Mouse (Mus musculus) kidney, postnatal 0 days (tissue): ENCODE measurements around the gene Mme. TPM values are rescaled to one million over a fixed set of nuclear protein-coding genes. Genes with fewer than 3 reads are reported as not detected.

Experiments
- ATAC-seq: fragments of 200-750 bp; cut with Nextera tagmentation; replicated peaks from 2 replicates; pipeline ENCODE4 v1.8.0; 2017; ENCODE audit warnings: low read depth, moderate number of reproducible peaks, moderate TSS enrichment, moderate library complexity; ENCODE audit not compliant: low FRiP score
- DNase-seq: peaks from one replicate; pipeline ENCODE4 v3.0.0-alpha.2; 2016; ENCODE audit warnings: low spot score
- H3K27ac ChIP-seq: fragments of 300-500 bp; sonication (generic); 2 replicates; pipeline ENCODE4 v1.5.1; 2014; ENCODE audit warnings: mild to moderate bottlenecking
- H3K27me3 ChIP-seq: fragments of 300-500 bp; sonication (generic); 2 replicates; pipeline ENCODE4 v1.6.1; 2014; ENCODE audit warnings: low read length, mixed read lengths; ENCODE audit not compliant: insufficient read depth
- H3K36me3 ChIP-seq: fragments of 300-500 bp; sonication (generic); 2 replicates; pipeline ENCODE4 v1.6.1; 2014; ENCODE audit warnings: low read length, mixed read lengths; ENCODE audit not compliant: insufficient read depth
- H3K4me1 ChIP-seq: fragments of 300-500 bp; sonication (generic); replicated peaks from 2 replicates; pipeline ENCODE4 v1.6.1; 2014; ENCODE audit warnings: antibody characterized with exemption, low read length, mixed read lengths; ENCODE audit not compliant: insufficient read depth
- H3K4me2 ChIP-seq: fragments of 300-500 bp; sonication (generic); 2 replicates; pipeline ENCODE4 v1.6.1; 2014; ENCODE audit warnings: mild to moderate bottlenecking, low read length, moderate library complexity, mixed read lengths
- H3K4me3 ChIP-seq: fragments of 300-500 bp; sonication (generic); replicated peaks from 2 replicates; pipeline ENCODE4 v1.5.1; 2014; ENCODE audit warnings: low read depth, low read length
- H3K9ac ChIP-seq: fragments of 300-500 bp; sonication (generic); 2 replicates; pipeline ENCODE4 v1.6.1; 2014; ENCODE audit warnings: low read depth, low read length
- H3K9me3 ChIP-seq: fragments of 300-500 bp; sonication (generic); replicated peaks from 2 replicates; pipeline ENCODE4 v1.6.1; 2016; ENCODE audit warnings: low read length, inconsistent platforms, mixed read lengths
- CTCF ChIP-seq: IDR thresholded peaks from 2 replicates; pipeline ENCODE4 v1.5.1; 2016; ENCODE audit warnings: antibody characterized with exemption, low read depth, mild to moderate bottlenecking, moderate library complexity
- WGBS: fragments of 180-500 bp; shearing (Covaris S2); extraction: QIAGEN DNeasy Blood & Tissue Kit; methylation state at CpG from one replicate; pipeline ENCODE4 v1.1.7; 2014; 5-methylcytosine and 5-hydroxymethylcytosine counted together
- polyA plus RNA-seq: library from polyadenylated mRNA; unstranded; fragments of >200 nt; fragmentation: Nextera tagmentation; extraction: Ambion mirVana; gene quantifications from 2 replicates; pipeline ENCODE4 v1.2.1, GENCODE M21; 2015

Mme gene
- 64.2 and 66.4 TPM in 2 replicates for polyA plus RNA-seq

GRCm38 (mm10) chr3:63241099-63241587 is at the start of gene Mme:
Gene Mme (plus strand): TSS chr3:63241537.
- H3K4me2 ChIP-seq = no peak within 1 kb of the TSS
- H3K27me3 ChIP-seq = no peaks in the 10 kb centered on the region
- H3K36me3 ChIP-seq = no peaks in the 10 kb centered on the region
- no peak within 1 kb of the TSS for H3K4me3 ChIP-seq
- no peaks in the 10 kb centered on the region for H3K4me1 ChIP-seq
- no peaks in the 10 kb centered on the region for H3K9me3 ChIP-seq
- DNase-seq (no peak), ATAC-seq (no peak)
- no peak within 1 kb of the TSS for H3K9ac ChIP-seq
- no peak for TF ChIP-seq CTCF
- H3K27ac ChIP-seq = no peak within 1 kb of the TSS
- 75% methylated on average over 7 of the region's 7 CpGs for WGBS

DNA sequence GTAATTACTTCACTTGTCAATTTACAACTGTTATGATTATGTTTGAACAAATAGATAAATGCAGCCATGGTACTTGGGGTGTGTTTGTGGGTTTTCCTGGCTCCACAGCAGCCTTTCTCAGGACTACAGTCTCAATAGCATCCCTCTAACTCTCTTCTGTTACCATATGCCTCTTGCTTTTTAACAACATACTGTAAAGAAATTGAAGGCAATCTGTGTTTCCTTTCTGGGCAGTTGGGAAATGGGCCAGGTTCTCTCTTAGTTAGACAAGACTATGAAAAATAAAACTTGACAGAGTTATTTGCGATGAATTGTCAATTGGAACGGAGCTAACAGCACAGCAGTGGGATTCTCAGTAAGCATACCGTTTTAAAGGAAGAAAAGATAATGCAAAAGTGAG is 44.8 kb upstream of the Mme start:
- H3K4me1 ChIP-seq = no peaks in the 10 kb centered on the region
- WGBS = 60% methylated on average over 3 of the region's 3 CpGs
- H3K4me3 ChIP-seq = no peak overlapping the region
- no peaks in the 10 kb centered on the region for H3K27me3 ChIP-seq
- H3K4me2 ChIP-seq = no peak overlapping the region
- H3K9ac ChIP-seq = no peak overlapping the region
- H3K9me3 ChIP-seq = no peaks in the 10 kb centered on the region
- no peak overlapping the region for H3K27ac ChIP-seq
- DNase-seq = no peak
- no peak for TF ChIP-seq CTCF
- no peak for ATAC-seq
- no peaks in the 10 kb centered on the region for H3K36me3 ChIP-seq

DNA sequence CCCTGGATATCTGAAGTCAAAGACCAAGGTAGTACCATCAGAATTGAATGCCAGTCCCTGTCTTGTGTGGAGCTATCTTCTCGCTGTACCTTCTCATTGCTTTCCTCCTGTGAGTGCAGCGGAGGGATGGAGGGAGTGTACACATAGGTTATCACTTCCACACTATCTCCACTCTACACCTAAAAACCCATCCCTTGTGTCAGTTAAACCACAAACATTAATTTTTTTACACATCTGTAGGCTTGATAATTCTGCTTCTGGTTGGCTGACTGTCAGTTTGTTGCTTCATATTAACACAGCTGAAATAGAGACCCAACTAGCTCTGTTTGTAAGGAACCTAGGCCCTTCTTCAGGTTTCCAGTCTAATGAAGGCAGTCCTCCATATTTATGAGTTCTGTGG is 43.3 kb upstream of the Mme start:
- WGBS = 98% methylated on average over 2 of the region's 2 CpGs
- H3K36me3 ChIP-seq = no peaks in the 10 kb centered on the region
- H3K4me2 ChIP-seq = no peak overlapping the region
- no peaks in the 10 kb centered on the region for H3K27me3 ChIP-seq
- ATAC-seq = no peak
- H3K9me3 ChIP-seq = no peaks in the 10 kb centered on the region
- no peak overlapping the region for H3K4me3 ChIP-seq
- H3K4me1 ChIP-seq = no peaks in the 10 kb centered on the region
- H3K9ac ChIP-seq = no peak overlapping the region
- no peak for DNase-seq
- no peak overlapping the region for H3K27ac ChIP-seq
- TF ChIP-seq CTCF = no peak

- 60% methylated on average over 4 of the region's 4 CpGs for WGBS
- Histone ChIP-seq H3K4me2 (no peak overlapping the region), H3K27ac (no peak overlapping the region), H3K4me1 (no peaks in the 10 kb centered on the region), H3K27me3 (no peaks in the 10 kb centered on the region), H3K4me3 (no peak overlapping the region), H3K9me3 (no peaks in the 10 kb centered on the region), H3K9ac (no peak overlapping the region), H3K36me3 (no peaks in the 10 kb centered on the region)
- DNase-seq = peak; percentile 80
- ATAC-seq = peak; percentile 57; the same call in 1 of the 2 replicates
- TF ChIP-seq CTCF = no peak
These were observed 19.3 kb upstream of the Mme start for GRCm38 (mm10) chr3:63221867-63222591.

GRCm38 (mm10) chr3:63223676-63224075 is 17.7 kb upstream of the Mme start:
- Histone ChIP-seq H3K9me3 (no peaks in the 10 kb centered on the region), H3K9ac (no peak overlapping the region), H3K27ac (no peak overlapping the region), H3K4me3 (no peak overlapping the region), H3K27me3 (no peaks in the 10 kb centered on the region), H3K4me2 (no peak overlapping the region), H3K4me1 (no peaks in the 10 kb centered on the region), H3K36me3 (no peaks in the 10 kb centered on the region)
- no peak for DNase-seq
- WGBS = 79% methylated on average over 1 of the region's 1 CpGs
- TF ChIP-seq CTCF = no peak
- ATAC-seq = no peak

GRCm38 (mm10) chr3:63235957-63236356 is 5.4 kb upstream of the Mme start:
- Histone ChIP-seq H3K36me3 (no peaks in the 10 kb centered on the region), H3K4me1 (no peaks in the 10 kb centered on the region), H3K9ac (no peak overlapping the region), H3K9me3 (no peaks in the 10 kb centered on the region), H3K27me3 (no peaks in the 10 kb centered on the region), H3K4me2 (no peak overlapping the region), H3K27ac (no peak overlapping the region), H3K4me3 (no peak overlapping the region)
- WGBS = 69% methylated on average over 2 of the region's 2 CpGs
- ATAC-seq = no peak
- no peak for DNase-seq
- no peak for TF ChIP-seq CTCF
